Mouse (Mus musculus) left cerebral cortex, postnatal 25 days (tissue): ENCODE measurements at regions not wholly inside any gene's neighbourhood (a gene's known extent, or its start where the extent isn't known, plus 50 kb on each side); places are given as distances from the start of the nearest gene placed in this dataset.

Experiments
- DNase-seq, 2 experiments: peaks; one replicate each; pipeline ENCODE4 v3.0.0; 2022; ENCODE audit warnings: low spot score in 2 of 2, mixed read lengths in 1 of 2
- intact Hi-C: fragments of 180-260 bp; cut with DNase I; formaldehyde crosslinking; loops from one replicate; pipeline ENCODE4 v1.15.1; 2025

DNA sequence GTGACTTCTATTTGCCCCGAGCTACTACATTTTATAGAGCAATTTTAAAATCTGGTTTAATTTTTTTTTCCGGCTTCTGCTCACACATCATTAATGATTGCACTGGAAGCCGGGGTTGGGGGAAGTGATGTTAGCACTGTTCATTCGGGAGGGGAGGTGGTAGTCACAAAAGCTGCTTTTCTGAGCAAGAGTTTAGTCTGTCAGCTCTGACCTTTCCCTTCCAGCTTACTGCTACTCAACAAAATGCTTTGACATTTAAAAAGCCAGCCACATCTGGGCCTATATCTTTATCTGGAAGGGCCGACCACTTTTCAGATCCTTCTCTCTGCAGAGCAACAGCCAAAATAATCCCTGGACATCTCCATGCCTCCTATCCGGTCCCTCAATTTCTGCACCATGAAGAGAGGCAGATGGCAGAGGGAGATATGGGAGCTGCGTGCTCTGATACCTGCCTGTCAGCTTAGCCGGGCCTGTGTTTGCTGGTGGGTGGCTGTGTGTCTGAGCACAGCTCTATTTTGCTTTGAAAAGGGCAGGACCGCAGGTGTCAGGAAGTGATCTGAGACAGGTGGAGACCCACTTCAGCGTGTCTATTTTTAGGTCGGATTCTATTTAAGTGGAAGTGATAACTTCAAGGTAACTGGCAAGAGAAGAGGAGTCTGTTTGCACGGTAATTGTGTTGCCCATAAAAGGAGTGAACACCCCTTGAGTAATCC lies 63.1 kb downstream of the Kcnf1 start:
- intact Hi-C loops = no loop called here
- no peak for DNase-seq

DNA sequence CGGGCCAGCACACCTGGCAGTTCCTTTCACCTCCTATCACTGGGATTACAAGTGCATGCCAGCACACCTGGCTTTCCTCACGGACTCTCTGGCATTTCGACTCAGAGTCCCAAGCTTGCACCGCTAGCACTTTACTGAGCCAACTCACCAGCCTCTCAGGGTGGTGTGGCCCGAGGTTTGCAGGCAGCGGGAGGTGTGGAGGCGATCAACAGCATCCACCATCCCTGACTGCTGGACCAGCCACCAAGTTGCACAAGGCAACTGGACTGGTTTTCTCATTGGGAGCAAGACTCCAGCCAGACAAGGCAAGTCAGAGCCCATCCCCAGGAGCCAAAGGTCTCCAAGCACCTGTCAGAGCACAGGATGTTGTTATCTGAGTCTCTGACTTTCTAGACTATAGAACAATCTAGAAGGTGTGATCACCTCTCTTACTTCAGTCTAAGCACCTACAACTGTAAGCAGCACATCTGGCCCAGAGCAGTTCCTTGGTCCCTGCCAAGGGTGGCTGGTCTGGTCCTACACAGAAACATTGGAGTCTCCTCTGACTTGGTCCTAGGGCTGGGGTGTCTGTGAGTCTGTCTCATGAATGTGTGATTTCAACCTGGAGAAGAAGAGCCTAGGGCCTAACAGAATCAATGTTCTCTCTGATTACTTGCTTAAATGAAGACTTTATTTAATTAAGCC lies 63.8 kb downstream of the Kcnf1 start:
- no peak for DNase-seq

DNA sequence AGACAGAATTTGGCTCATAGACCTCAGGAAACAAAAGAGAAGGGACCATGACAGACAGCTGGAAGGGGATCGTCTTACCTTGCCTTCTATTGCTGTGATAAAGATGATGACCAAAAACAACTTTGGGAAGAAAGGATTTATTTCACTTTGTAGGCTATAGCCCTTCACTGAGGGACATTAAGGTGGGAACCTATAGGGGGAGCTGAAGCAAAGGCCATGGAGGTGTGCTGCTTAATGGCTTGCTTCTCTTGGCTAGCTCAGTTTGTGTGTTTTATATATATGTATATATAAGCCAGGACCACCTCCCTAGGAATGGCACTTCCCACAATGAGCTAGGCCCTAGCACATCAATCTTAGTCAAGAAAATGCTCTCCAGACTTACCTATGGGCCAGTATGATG lies 70.5 kb downstream of the Kcnf1 start:
- no peak for DNase-seq
- intact Hi-C loops = no loop called here

More for the DNA sequence above, 63.8 kb downstream of the Kcnf1 start:
- intact Hi-C loops = no loop called here

DNA sequence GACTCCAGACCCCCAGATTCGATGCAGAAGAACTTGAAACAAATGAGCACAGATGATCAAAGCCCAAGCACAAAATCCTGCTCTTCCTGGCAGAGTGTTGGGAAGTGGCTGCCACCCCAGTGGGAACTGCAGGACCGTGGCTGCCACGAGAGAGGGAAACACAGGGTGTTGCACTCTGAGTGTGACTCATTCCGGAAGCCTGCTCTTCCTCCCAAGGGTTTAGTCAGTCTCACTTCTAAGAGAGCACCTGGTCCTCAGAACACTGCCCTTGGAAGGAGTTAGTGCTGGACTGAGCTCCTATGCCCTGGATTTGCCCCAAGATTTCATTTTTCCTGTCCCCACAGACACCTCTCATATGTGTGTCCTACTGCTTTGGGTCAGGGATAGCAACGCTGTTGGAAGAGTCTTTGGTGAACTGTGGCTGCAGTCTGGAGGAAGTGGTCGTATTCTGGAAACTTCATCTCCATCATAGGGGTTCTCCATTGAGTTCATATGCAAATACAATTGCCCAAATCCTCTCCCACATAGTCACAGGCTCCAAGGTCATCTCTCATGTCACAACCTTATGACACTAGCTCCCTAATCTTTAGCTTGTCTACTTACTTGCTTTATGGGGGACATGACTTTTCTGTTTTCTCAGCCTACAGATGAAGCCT lies 71.5 kb downstream of the Kcnf1 start:
- intact Hi-C loops = no loop called here
- DNase-seq = no peak

DNA sequence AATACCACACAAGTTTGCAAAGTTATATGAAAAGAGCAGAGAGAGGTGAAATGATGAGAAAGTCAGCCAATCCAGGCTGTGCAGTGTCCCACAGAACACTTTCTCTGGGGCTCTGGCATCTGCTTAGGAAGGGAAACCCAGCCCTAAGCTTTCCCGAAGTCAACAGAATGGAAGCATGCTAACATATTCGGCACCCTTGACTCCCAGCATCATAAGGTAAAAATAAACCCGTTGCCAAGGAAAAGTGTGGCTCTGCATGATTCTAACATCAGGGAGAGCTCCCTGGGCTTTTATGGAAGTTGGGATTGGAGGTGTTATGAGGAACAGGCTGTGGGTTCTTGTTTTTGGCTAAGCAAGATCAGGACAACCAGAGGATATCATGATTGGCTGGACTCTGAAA lies 74.8 kb downstream of the Kcnf1 start:
- DNase-seq = peak; percentile 27 to 70
- intact Hi-C loops = loop anchor here (5.0 kb wide), 1 partner anchor 70 kb away; no protein-coding TSS in a partner anchor

DNA sequence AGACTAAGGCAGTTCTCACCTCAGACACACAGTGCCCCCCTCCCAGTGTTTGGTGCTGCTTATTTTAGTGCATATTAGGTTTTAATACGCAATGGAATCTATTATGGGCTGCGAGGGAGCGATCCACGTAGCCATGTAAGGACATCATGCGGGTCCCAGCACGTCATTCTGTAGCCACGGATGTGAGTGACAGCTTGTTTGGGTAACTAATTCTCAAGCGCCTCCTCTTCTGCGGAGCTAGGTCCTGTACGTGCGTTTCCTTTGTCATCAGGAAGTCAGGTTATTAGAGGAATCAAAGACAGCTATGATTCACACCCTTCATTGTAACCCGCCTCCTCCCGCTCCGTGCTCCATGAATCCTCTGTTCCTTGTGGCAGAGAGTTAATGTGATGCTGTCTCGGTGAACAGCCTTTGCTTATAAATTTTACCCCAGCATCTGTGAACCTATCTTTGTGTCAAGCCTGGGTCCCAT lies 78.9 kb downstream of the Kcnf1 start:
- intact Hi-C loops = no loop called here
- DNase-seq = peak; percentile 49 to 67

DNA sequence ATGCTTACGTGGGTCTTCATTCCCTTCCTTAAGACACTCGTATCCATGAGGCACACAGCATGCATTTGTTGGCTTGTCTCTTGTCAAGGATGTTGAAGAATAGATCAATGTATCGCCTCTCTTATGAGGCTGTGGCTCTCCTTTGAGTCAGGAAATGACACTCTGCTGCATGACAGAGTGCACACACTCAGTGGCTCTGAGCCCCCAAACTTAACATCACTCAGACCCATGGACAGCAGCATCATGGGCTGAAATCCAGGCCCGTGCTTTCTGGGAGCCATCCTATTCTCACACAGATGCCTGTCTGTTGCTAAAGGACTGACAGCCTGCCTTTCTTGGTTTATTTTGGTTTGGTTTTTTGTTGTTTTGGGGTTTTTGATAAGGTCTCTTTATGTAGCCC lies 81.9 kb downstream of the Kcnf1 start:
- intact Hi-C loops = no loop called here
- no peak for DNase-seq

DNA sequence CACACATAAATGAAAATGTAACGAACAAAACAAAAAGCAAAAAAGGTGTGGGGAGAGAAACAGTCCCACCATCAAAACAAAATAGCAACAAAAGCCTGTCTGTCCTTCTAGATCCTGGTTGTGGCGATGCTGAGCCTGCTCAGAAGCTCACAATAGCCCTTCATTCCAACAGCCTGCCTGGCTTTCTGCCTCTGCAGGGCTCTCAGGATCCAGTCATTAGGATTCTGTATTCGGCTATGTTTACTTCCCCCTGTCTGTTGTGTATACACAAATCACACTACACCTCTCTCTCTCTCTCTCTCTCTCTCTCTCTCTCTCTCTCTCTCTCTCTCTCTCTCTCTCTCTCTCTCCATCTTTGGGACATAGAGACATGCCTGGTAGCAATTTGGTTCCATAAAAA lies 82.2 kb upstream of the 2410004P03Rik start:
- no peak for DNase-seq
- intact Hi-C loops = no loop called here

DNA sequence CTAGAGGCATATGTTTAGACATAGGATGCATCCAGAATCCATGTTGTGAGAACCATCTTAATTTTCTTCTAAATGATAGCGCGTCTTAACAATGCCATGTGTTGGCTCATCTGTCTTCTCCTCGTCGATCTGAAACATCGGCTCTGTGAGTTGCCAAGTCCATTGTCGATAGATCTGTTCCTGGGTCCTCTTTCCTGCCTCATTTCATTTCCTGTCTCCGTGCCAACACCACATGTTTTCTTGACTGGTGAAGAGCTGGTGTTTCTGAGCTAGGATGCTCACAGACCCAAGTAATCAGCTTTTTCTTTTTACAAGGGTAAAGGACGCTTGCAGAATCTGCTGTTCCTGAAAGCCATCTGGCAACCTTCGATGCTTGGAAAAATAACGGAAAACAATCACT lies 79.5 kb upstream of the 2410004P03Rik start:
- intact Hi-C loops = no loop called here
- DNase-seq = peak; percentile 48 to 53

DNA sequence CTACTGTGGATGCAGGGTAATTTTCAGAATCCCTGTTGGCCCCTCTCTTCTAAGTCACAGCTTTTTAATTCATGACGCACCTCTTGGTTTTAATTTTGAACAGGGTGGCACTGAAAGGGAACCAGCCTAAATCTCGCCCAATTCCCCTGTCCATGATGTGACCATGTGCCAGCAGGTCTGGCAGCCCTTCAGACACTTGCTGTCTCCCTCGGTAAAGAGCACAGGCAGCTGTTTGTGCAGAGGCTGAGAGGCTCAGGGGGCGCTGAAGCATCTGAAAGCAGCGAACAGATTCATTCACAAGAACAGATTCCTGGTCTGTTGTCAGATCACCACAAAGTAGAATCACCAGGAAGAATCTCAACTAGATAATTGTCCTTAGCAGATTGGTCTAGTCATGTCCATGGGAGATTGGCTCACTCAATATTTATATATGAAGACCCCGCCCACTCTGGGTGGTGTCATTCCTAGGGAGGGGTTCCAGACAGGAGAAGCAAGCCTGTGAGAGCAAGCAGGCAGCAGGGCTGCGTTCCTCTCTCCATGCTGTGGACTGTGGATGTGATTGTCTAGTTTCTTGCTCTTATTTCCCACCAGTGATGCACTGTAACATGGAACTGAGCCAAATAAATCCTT lies 78.3 kb upstream of the 2410004P03Rik start:
- DNase-seq = peak in 1 of 2 experiments; percentile 47
- intact Hi-C loops = loop anchor here (5.0 kb wide), 1 partner anchor 82 kb away; no protein-coding TSS in a partner anchor

DNA sequence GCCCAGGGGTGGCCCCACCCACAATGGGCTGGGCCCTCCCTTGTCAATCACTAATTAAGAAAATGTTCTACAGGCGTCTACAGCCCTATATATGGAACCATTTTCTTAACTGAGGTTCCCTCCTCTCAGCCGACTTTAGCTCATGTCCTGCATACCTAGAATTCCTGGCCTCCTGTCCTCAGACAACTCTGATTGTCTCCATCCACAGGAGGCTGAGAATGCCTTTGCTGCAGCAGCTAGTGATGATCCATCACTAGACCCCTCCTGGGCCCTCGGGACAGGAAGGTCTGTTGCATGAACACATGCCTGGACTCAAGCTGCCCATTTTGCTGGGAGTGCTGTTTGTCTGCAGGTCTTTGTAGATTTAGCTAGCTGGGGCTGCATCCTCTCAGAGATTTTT lies 75.9 kb upstream of the 2410004P03Rik start:
- DNase-seq = no peak
- intact Hi-C loops = loop anchor here (5.0 kb wide), 1 partner anchor 85 kb away; no protein-coding TSS in a partner anchor

DNA sequence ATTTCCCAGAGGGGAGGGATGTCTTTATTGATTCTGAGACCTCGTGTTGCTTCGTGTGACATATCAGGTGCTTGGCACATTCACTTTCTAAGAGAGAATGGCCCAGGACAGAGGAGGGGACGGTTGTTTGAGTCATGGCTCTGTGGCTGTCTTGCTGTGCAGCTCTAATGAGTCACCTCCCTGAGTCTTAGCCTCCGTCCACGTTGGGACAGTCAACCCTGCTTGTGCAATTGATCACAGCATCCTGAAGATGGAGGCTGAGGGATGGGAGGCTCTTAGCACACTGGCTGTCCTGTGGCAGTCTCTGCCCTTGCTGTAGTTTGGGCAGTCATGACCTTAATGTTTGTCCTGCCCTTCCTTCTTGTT lies 73.7 kb upstream of the 2410004P03Rik start:
- DNase-seq = peak in 1 of 2 experiments; percentile 26
- intact Hi-C loops = loop anchor here (5.0 kb wide), 1 partner anchor 87 kb away; no protein-coding TSS in a partner anchor

DNA sequence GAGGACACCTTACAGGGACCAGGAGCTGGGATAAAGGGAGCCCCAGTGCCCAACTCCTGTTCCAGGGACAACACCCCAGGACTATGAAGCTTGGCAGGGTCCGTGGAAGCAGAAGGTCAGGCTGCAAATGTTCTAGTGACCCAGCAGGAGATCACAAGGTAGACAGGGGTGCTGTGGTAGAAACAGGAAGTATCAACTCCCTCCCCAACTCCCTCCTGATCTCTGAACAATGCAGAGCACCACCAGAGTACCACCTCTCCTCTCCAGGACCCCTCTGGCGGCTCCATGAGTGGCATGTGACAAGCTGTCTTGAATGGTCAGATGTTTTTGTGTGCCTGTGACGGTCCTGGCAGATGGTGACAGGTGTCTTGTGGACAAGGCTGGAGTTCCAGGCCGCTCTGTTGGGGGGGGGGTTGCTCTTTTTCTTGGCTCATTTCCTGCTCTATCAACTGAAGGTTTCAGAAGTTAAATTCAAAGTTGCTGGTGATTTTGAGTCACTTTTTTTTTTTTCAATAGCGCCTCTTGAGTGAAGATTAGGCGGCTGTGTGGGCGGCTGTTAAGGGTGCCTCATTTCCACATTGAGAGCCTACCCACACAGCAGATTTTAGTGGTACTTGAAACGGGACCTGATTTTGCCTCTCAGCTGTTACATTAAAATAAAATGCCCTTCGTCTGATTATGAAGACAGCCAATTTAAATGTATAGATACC lies 73.1 kb upstream of the 2410004P03Rik start:
- peak; percentile 74 to 94 for DNase-seq
- intact Hi-C loops = loop anchor here (5.0 kb wide), 1 partner anchor 88 kb away; no protein-coding TSS in a partner anchor

DNA sequence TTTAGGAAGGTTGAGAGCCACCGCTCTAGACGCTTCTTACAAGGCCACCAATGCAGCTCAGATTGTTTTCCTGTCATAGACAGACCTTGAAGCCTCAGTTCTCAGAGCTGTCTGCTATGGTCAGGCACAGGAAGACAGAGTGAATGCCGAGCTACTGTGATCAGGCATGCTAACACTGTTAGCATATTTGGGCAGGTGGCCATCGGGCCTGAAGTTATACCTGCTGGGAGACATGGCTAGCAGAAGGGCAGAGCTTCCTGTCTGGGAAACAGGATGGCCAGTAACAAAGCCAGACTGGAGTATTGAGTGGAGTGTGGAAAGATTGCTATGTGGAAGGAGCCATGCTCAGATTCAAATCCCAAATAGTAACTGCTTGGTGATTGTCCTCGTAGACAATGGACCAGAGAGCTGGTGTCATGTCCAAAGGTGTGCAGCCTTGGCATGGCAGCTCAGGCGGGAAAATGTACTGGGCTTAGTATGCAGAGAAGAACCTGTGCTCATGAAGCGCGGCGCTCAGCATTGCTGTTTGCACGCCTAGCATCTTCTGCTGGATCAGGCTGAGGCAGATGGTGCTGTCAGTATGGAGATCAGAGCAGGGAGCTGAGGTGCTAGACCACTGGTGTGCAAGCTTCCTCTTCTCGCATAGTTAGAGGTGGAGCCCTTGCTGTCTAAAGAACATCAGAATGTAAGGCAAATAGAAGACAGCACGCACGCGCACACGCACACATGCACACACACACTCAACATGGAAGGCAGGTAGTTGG lies 60.3 kb upstream of the 2410004P03Rik start:
- peak in 1 of 2 experiments; percentile 58 for DNase-seq
- intact Hi-C loops = loop anchor here (5.0 kb wide), 1 partner anchor 100 kb away; no protein-coding TSS in a partner anchor

DNA sequence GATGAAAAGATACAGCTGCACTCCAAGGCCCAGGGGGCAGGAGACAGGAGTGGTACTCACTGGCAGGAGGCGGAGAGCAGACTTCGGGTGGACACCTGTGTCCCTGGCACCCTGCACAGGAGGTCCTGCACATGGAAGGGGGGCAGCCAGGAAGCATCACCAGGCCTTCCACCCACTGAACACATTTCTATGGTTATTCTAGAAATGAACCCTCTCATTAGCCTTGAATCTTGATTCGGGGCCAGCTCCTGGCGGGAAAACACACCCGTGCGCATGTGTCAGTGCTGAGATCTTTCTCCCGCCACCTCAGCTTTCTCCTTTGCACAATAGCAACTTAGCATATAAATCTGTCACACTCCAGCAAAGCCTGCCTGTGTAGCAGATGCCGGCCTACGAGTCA lies 58.3 kb upstream of the 2410004P03Rik start:
- intact Hi-C loops = loop anchor here (5.0 kb wide), 1 partner anchor 102 kb away; no protein-coding TSS in a partner anchor
- DNase-seq = peak; percentile 76 to 95

DNA sequence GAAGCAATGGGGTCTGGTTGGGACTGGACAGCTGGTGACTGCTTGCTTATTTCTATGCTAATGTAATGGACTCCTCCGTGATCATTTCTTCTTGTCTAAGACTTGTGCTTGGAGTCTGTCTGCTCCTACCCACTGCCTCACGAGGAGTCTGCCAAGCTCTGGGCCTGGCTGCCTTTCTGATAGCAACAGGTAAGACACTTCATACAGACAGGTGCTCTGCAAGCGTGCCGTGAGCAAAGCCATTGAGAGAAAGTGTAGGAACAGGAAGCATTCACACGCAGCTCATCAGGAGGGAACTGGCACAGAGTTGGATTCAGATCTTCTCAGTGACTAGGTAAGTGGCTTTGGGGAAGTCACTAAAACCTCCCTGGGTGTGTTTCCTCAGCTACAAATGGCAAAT lies 57.6 kb upstream of the 2410004P03Rik start:
- intact Hi-C loops = no loop called here
- peak in 1 of 2 experiments; percentile 62 for DNase-seq

DNA sequence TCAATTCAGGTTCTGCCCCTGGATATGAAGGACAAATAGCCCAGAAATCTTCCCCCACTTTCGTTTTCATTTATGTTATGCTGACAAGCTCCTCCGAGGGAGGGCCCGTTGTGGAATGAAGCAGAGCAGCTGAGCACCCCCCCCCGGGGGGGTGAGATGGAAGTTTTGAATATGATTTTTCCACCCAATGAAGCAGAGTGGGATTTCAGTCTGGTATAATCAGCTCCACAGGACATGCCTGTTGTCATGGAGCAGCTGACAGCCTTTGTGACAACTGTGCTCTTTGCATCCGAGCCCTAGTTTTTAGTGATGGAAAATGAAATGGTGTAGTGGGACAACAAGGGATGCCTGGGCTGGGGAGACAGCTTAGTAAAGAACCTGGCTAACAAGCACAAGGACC lies 52.4 kb upstream of the 2410004P03Rik start:
- intact Hi-C loops = loop anchor here (5.0 kb wide), 1 partner anchor 93 kb away; no protein-coding TSS in a partner anchor
- DNase-seq = no peak
